Mouse (Mus musculus) heart, embryonic 11.5 days (tissue): ENCODE data around the gene BC004004. TPM values are rescaled to one million over a fixed set of nuclear protein-coding genes. Genes with fewer than 3 reads are reported as not detected.
"Not testable (repeated sequence)": the region's sequence is repeated elsewhere in the genome, so short reads cannot be mapped to it uniquely, and the experiment has no call there.

Source experiments
- ATAC-seq: fragments of 200-750 bp; cut with Nextera tagmentation; replicated peaks from 2 replicates; pipeline ENCODE4 v1.8.0; 2017; ENCODE audit warnings: moderate library complexity; ENCODE audit not compliant: insufficient number of reproducible peaks, low FRiP score, low TSS enrichment
- H3K27ac ChIP-seq: fragments of 300-500 bp; sonication (generic); 2 replicates; pipeline ENCODE4 v1.5.1; 2014; ENCODE audit warnings: mild to moderate bottlenecking, low read depth, low read length
- H3K27me3 ChIP-seq: fragments of 300-500 bp; sonication (generic); 2 replicates; pipeline ENCODE4 v1.6.1; 2014; ENCODE audit warnings: mild to moderate bottlenecking, low read length, mixed read lengths; ENCODE audit not compliant: control insufficient read depth, insufficient read depth
- H3K36me3 ChIP-seq: fragments of 300-500 bp; sonication (generic); 2 replicates; pipeline ENCODE4 v1.6.1; 2014; ENCODE audit warnings: mild to moderate bottlenecking, low read length, moderate library complexity, mixed read lengths; ENCODE audit not compliant: control insufficient read depth, insufficient read depth
- H3K4me1 ChIP-seq: fragments of 300-500 bp; sonication (generic); 2 replicates; pipeline ENCODE4 v1.6.1; 2014; ENCODE audit warnings: low read length; ENCODE audit not compliant: control insufficient read depth, insufficient read depth
- H3K4me2 ChIP-seq: fragments of 300-500 bp; sonication (generic); 2 replicates; pipeline ENCODE4 v1.6.1; 2014; ENCODE audit warnings: mild to moderate bottlenecking, moderate library complexity
- H3K4me3 ChIP-seq: fragments of 300-500 bp; sonication (generic); 2 replicates; pipeline ENCODE4 v1.5.1; 2014; ENCODE audit warnings: low read depth, low read length
- H3K9ac ChIP-seq: fragments of 300-500 bp; sonication (generic); 2 replicates; pipeline ENCODE4 v1.6.1; 2014; ENCODE audit warnings: mild to moderate bottlenecking, low read depth, low read length, moderate library complexity
- H3K9me3 ChIP-seq: fragments of 300-500 bp; sonication (generic); replicated peaks from 2 replicates; pipeline ENCODE4 v1.6.1; 2016; ENCODE audit warnings: low read length; ENCODE audit not compliant: control insufficient read depth
- WGBS: fragments of 180-500 bp; shearing (Covaris S2); extraction: QIAGEN DNeasy Blood & Tissue Kit; methylation state at CpG from one replicate; pipeline ENCODE4 v1.1.7; 2014; ENCODE audit not compliant: insufficient replicate concordance; 5-methylcytosine and 5-hydroxymethylcytosine counted together
- polyA plus RNA-seq: library from polyadenylated mRNA; unstranded; fragments of >200 nt; fragmentation: Nextera tagmentation; extraction: Ambion mirVana; gene quantifications from 2 replicates; pipeline ENCODE4 v1.2.1, GENCODE M21; 2014

Gene BC004004
- polyA plus RNA-seq, 1 experiment from 2014 or later = 90.6 TPM

GRCm38 (mm10) chr17:29245725-29246124 lies 22.9 kb upstream of the BC004004 start:
- no peak overlapping the region for H3K4me3 ChIP-seq
- 55% methylated on average over 7 of the region's 7 CpGs for WGBS
- H3K27ac ChIP-seq = no peak overlapping the region
- H3K4me2 ChIP-seq = no peak overlapping the region
- peaks cover 45% of the 10 kb centered on the region for H3K4me1 ChIP-seq
- H3K36me3 ChIP-seq = peaks cover 3% of the 10 kb centered on the region; the same call in 1 of the 2 replicates
- peaks cover 5% of the 10 kb centered on the region; the same call in 1 of the 2 replicates for H3K27me3 ChIP-seq
- H3K9ac ChIP-seq = no peak overlapping the region
- 0 out of 2 replicates have a peak, but pooled peaks have one; percentile 33 for ATAC-seq
- H3K9me3 ChIP-seq = no peaks in the 10 kb centered on the region

- Histone ChIP-seq H3K9me3 (no peaks in the 10 kb centered on the region), H3K36me3 (peaks cover 8% of the 10 kb centered on the region), H3K4me1 (peaks cover 48% of the 10 kb centered on the region), H3K27ac (no peak overlapping the region), H3K27me3 (peaks cover 5% of the 10 kb centered on the region; the same call in 1 of the 2 replicates), H3K9ac (no peak overlapping the region), H3K4me2 (no peak overlapping the region), H3K4me3 (no peak overlapping the region)
- WGBS = 24% methylated on average over 5 of the region's 5 CpGs
- ATAC-seq = no peak
Measured at GRCm38 (mm10) chr17:29246602-29247001, 22.0 kb upstream of the BC004004 start.

DNA sequence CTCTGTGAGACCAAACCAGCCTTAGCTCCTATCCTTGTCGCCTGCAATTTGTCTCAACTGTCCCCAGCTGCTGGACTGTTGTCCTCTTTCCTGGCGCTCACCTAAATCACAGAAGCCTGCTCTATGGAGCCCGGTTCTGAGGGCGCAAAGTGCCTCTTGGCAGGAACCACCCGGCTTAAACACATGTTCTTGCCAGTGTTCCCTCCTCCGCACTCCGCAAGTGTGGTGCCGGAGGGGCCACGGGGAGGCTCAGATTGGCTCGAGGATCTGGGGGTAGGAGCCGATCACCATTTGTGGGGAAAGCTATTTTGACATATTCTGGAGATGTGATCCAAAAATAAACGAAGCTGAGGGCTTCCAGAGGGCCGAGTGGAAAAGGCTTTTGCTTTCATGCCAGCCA lies 20.7 kb upstream of the BC004004 start:
- no peak for ATAC-seq
- Histone ChIP-seq H3K36me3 (peaks cover 10% of the 10 kb centered on the region), H3K27ac (peak overlapping the region; percentile 67; the same call in 1 of the 2 replicates), H3K4me3 (no peak overlapping the region), H3K9me3 (no peaks in the 10 kb centered on the region), H3K4me2 (no peak overlapping the region), H3K9ac (0 out of 2 replicates have a peak overlapping the region, but pooled peaks have one; percentile 18), H3K4me1 (peaks cover 58% of the 10 kb centered on the region), H3K27me3 (peaks cover 3% of the 10 kb centered on the region; the same call in 1 of the 2 replicates)
- 69% methylated on average over 13 of the region's 13 CpGs for WGBS

GRCm38 (mm10) chr17:29249512-29249911 lies 19.1 kb upstream of the BC004004 start:
- Histone ChIP-seq H3K9ac (no peak overlapping the region), H3K27me3 (no peaks in the 10 kb centered on the region), H3K4me2 (no peak overlapping the region), H3K27ac (no peak overlapping the region), H3K4me3 (no peak overlapping the region), H3K4me1 (peaks cover 66% of the 10 kb centered on the region), H3K36me3 (peaks cover 12% of the 10 kb centered on the region), H3K9me3 (no peaks in the 10 kb centered on the region)
- 58% methylated on average over 9 of the region's 9 CpGs for WGBS
- ATAC-seq = no peak

- ATAC-seq, H3K4me3 ChIP-seq, H3K27me3 ChIP-seq, H3K9ac ChIP-seq, H3K4me2 ChIP-seq, H3K9me3 ChIP-seq: not testable (repeated sequence)
- Histone ChIP-seq H3K27ac (peak overlapping the region; percentile 95), H3K4me1 (peaks cover 70% of the 10 kb centered on the region), H3K36me3 (peaks cover 17% of the 10 kb centered on the region)
- 85% methylated on average over 14 of the region's 14 CpGs for WGBS
Measured at GRCm38 (mm10) chr17:29251006-29251405, 17.6 kb upstream of the BC004004 start.

DNA sequence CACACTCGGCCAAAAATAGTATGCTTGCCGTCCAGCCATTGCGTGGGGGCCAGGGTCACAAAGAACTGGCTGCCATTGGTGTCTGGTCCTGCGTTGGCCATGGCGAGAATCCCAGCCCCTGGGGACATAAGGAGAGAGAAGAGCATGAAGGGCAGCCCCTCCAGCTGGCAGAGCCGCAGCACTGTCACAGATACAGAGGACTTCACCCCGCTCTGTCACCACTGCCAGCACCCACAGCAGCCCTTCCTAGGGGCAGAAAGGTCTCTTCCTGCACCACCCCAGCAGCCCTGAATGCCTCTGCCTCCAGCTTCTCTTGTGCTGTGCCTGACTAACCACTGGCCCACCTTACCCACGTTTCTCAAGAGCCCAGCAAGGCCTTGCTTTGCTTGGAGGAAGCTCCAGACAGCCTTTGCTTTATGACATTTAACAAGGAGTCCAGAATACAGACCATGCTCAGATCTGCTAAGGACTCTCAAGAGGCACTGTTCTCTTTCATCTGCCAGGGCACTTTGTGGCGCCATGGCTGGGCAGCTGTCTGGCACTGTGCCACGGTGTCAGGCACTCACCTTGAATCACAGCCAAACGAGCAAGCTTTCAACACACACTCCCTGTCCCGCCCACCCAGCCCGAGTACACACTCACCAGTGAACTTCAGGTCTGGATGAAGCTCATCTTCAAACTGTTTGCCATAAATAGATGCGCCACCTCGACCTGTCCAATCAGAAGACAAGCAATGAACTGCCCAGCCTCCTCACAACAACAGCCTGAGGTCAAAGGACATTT lies 16.8 kb upstream of the BC004004 start:
- peak; percentile 36; the same call in 1 of the 2 replicates for ATAC-seq
- H3K9me3 ChIP-seq = no peaks in the 10 kb centered on the region
- no peak overlapping the region for H3K4me3 ChIP-seq

DNA sequence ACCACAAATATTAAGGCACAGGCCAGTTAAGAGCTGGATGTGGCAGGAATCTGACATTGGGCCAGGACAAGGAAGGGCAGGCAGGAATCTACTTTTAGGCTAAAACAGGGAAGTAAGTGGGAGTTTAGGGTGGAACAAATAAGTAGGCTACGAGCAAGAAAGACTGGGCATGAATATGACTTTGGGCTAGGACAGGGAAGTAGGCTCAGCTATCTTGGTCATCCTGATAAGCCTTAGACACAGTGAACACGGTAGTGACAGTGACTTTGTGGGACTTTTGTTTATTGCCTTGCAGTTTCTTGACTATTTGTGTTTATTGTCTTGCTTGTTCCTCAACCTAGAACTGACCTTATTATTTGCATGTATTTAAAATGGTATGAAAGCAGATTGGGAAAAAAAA lies 15.4 kb upstream of the BC004004 start:
- Histone ChIP-seq H3K9me3 (no peaks in the 10 kb centered on the region), H3K27ac (peak overlapping the region; percentile 95), H3K4me3 (no peak overlapping the region), H3K27me3 (no peaks in the 10 kb centered on the region), H3K9ac (peak overlapping the region; percentile 22; the same call in 1 of the 2 replicates), H3K36me3 (peaks cover 18% of the 10 kb centered on the region), H3K4me1 (peaks cover 76% of the 10 kb centered on the region), H3K4me2 (no peak overlapping the region)
- 67% methylated on average over 2 of the region's 2 CpGs for WGBS
- no peak for ATAC-seq

More for the DNA sequence above, 16.8 kb upstream of the BC004004 start:
- Histone ChIP-seq H3K9ac (peak overlapping the region; percentile 59), H3K27me3 (no peaks in the 10 kb centered on the region), H3K4me2 (peak overlapping the region; percentile 31), H3K36me3 (peaks cover 17% of the 10 kb centered on the region), H3K27ac (peak overlapping the region; percentile 95), H3K4me1 (peaks cover 75% of the 10 kb centered on the region)
- 59% methylated on average over 15 of the region's 15 CpGs for WGBS

DNA sequence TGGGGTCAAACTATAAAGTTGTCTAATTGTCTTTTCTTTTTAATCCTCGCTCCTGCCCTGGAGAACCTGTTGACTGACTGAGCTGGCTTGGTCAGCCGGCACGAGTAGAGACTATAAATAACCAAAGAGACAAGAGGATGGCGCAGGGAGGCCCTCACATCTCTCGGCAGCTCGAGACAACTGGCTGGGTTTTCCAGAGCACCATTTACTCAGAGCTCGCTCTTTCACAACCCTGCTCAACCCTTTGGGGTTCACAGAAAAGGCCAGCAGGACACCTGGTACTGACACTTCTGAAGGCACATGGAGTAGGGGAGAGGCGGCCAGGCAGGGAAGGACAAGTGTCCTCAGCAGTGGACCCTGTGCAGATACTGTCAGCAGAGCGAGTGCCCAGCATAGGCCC lies 14.9 kb upstream of the BC004004 start:
- H3K4me2 ChIP-seq = peak overlapping the region; percentile 40; the same call in 1 of the 2 replicates
- peak overlapping the region; percentile 95 for H3K27ac ChIP-seq
- no peaks in the 10 kb centered on the region for H3K9me3 ChIP-seq
- H3K36me3 ChIP-seq = peaks cover 19% of the 10 kb centered on the region
- no peaks in the 10 kb centered on the region for H3K27me3 ChIP-seq
- 0 out of 2 replicates have a peak overlapping the region, but pooled peaks have one; percentile 1 for H3K9ac ChIP-seq
- 47% methylated on average over 9 of the region's 9 CpGs for WGBS
- H3K4me3 ChIP-seq = no peak overlapping the region
- no peak for ATAC-seq
- H3K4me1 ChIP-seq = peaks cover 72% of the 10 kb centered on the region
